Comparison of ENCODE assay signal across 15 mouse cellular contexts in the genomic region with DNA sequence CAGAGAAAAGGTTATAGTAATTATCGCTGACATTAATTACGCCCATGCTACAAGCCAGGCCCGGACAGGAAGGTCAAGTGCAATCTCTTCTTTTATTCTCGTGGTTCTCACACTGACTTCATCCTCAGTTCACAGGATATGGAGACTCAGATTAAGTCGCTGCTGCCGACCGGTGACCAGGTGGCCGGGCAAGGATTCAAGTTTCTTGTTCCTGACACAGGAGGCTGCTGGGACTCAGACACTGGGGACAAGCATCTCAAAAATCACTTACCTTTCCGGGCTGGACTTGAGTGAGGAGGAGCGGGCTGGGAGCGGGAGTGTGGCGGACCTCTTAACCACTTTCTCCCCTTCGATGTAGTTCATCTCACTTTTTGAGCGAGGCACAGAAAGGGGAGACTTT.
"Had no signal": no experiment of that assay in that cellular context is flagged by ENCODE, and none has a peak within 500 bp of the region (broad histone marks: within the 10 kb centered on the region; RNA-seq: fewer than 3 reads in every experiment).

No protein-coding gene starts in this region.

- H3K36me3 ChIP-seq: limb, embryonic 10.5 days; midbrain, embryonic 10.5 days had no signal

- H3K9me3 ChIP-seq: limb, embryonic 10.5 days; liver, embryonic 15.5 days; midbrain, embryonic 10.5 days; neural tube, embryonic 15.5 days had no signal

- ATAC-seq: lung, postnatal 0 days had no signal

- H3K4me3 ChIP-seq: layer of hippocampus, adult 2 months; left cerebral cortex, adult 2 months; limb, embryonic 10.5 days; liver, embryonic 15.5 days; midbrain, embryonic 10.5 days; myocyte; neural tube, embryonic 15.5 days had no signal

- H3K4me1 ChIP-seq: limb, embryonic 10.5 days; liver, embryonic 15.5 days had no signal

- H3K27ac ChIP-seq: layer of hippocampus, adult 2 months; left cerebral cortex, adult 2 months; limb, embryonic 10.5 days; liver, embryonic 15.5 days; midbrain, embryonic 10.5 days; neural tube, embryonic 15.5 days had no signal

- DNase-seq: kidney, postnatal 36 days; lung, adult 2 months; lung, postnatal 36 days; midbrain, embryonic 14.5 days; thymus, adult 18-20 months; thymus, postnatal 25 days had no signal

- H3K27me3 ChIP-seq: liver, embryonic 15.5 days; neural tube, embryonic 15.5 days had no signal

- H3K9ac ChIP-seq: liver, embryonic 15.5 days; neural tube, embryonic 15.5 days had no signal

- H3K4me2 ChIP-seq: liver, embryonic 11.5 days; liver, embryonic 15.5 days; neural tube, embryonic 15.5 days had no signal
